Mouse (Mus musculus): ENCODE data around the gene Snai1. TPM values are rescaled to one million over a fixed set of nuclear protein-coding genes. Genes with fewer than 3 reads are reported as not detected.

The Snai1 gene
- total RNA-seq, 2 experiments from 2014 or later: 0.64 to 0.82 TPM

DNA sequence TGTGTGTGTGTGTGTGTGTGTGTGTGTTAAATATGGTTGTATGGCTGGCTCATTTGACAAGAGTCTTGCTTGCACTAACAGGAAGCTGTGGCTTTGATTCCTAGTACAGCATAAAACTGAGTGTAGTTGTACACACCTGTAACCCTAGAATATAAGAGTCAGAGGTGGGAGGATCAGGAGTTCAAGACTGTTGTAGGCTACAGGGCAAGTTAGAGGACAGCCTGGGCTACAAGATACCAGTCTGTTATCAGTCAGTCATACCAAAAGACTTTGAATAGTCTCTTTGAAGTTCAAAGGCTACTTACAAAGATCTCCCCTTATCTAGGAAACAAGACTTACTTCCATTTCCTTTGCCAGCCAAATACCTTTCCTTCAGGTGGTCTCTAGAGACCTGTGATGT lies 4.1 kb upstream of the Snai1 start:
- no peak overlapping the region for H3K27ac ChIP-seq
- no peak for TF ChIP-seq CTCF (conservative IDR thresholded peaks at IDR 0.05)
- H3K4me3 ChIP-seq: no peak overlapping the region
- no peak for DNase-seq (ENCODE audit: low spot score in 2 of 2)

DNA sequence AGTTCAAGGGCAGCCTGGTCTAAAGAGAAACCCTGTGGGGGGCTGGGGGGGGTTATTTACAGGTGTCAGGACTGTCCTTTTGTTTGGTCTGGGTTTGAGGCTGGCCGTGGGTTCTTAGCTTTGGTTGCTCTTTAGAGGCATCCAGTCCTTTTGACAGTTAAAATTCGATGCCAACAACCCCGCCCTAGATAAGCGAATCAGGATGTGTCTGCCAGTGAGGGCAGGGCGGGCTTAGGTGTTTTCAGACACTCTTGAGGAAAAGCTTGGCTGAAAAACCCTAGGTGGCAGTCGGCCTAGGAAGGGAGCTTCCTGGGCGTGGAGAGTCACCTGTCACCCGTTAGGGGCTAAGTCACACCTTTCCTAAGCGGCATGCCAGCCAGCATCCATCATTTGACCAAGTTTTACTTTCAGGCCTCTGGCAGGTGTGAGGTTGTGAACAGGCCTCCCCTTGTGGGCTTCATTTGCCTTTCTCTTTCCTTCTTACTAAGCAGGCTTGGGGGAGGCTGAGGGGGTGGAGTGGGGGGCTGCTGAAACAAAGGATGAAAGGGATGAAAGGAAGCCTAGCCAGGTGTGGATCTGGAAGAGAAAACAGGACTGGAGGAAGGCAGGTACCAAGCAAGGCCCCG lies 1.6 kb upstream of the Snai1 start:
- no peak for DNase-seq (ENCODE audit: low spot score in 2 of 2)
- H3K27ac ChIP-seq: no peak overlapping the region
- H3K4me3 ChIP-seq: no peak overlapping the region
- no peak for TF ChIP-seq CTCF (conservative IDR thresholded peaks at IDR 0.05)

DNA sequence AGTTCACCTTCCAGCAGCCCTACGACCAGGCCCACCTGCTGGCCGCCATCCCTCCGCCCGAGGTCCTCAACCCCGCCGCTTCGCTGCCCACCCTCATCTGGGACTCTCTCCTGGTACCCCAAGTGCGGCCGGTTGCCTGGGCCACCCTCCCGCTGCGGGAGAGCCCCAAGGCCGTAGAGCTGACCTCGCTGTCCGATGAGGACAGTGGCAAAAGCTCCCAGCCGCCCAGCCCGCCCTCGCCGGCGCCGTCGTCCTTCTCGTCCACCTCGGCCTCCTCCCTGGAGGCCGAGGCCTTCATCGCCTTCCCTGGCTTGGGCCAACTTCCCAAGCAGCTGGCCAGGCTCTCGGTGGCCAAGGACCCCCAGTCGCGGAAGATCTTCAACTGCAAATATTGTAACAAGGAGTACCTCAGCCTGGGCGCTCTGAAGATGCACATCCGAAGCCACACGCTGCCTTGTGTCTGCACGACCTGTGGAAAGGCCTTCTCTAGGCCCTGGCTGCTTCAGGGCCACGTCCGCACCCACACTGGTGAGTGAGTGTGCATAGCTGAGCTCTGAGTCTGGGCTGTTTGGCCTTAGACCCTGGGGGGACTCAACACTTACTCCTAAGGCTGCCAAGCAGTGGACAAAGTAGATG lies 794 bp downstream of the Snai1 start:
- peak overlapping the region; percentile 54; the same call in 1 of the 2 replicates for H3K4me3 ChIP-seq
- no peak overlapping the region for H3K27ac ChIP-seq
- no peak for DNase-seq (ENCODE audit: low spot score in 2 of 2)
- TF ChIP-seq CTCF (conservative IDR thresholded peaks at IDR 0.05): no peak

DNA sequence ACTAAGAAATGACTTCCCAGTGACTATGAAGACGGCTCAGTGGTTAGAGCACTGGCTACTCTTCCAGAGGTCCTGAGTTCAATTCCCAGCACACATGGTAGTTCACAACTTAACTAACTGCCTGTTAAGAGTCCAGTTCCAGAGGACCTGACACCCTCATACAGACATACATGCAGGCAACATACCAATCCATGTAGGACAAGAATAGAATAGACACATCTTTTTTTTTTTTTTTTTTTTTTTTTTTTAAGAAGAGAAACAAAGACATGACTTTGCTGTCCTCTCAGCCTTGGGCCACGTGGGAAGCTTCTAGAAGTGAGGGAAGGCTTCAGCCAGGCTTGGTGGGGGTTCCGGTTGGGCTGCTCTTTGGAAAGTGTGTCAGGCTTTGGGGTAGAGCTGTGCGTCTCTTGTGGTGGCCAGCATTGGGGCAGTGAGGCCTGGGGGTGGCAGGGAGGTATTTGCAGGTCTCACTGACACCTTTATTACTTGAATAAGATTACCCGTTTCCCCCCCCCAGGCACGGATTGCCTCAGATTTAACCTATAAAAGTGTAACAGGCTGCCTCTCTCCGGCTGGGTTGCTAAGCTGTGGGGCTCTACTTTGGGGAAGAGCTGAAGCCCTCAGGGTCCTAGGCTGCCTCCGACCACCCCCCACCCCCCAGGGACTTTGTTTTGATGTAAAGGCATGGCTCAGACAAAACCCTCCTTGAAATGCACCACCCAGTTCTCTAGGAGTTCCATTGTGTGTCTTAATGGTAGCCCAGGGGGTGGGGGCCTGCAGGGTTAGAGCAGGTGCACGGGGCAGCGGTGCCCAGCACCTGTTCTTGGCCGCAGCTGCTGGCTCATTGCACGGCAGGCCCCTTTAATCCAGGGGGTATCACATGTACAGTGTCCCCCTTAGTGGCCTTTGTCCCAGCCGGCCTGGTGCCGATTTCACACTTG lies 1.8 kb downstream of the Snai1 start:
- Histone ChIP-seq H3K4me3 (no peak overlapping the region; the same call in 1 of the 2 replicates), H3K27ac (no peak overlapping the region)
- DNase-seq (ENCODE audit: low spot score in 2 of 2): no peak
- TF ChIP-seq CTCF (conservative IDR thresholded peaks at IDR 0.05): no peak

DNA sequence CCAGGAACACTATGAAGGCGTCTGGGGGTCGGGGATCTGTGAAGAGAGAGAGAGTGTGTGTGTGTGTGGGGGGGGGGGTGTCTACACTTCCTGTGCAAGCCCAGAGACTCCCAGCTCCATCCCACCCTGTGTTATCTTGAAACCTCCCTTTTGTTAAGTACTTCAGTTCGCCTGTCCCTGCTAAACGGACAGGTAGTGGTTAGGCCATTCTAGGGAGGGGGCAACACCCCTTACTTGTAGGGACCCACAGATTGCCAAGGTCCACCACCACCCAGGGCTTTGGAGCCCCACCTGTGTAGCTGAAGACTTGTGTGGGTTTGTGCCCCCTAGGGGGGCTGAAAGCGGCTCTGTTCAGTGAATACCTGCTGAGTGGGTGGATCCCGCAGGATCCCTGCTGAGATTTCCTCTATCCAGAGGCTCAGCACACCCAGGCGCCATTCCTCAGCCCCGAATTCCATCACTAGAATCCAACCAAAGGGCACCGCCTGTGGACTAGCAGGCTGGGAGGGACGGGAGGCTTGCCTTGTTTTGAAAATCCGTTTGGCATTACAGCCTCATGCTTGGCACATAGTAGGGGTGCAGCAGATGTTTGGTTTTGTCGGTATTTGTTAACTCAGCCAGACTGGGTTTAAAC lies 2.6 kb downstream of the Snai1 start:
- no peak overlapping the region for H3K27ac ChIP-seq
- no peak for DNase-seq (ENCODE audit: low spot score in 2 of 2)

DNA sequence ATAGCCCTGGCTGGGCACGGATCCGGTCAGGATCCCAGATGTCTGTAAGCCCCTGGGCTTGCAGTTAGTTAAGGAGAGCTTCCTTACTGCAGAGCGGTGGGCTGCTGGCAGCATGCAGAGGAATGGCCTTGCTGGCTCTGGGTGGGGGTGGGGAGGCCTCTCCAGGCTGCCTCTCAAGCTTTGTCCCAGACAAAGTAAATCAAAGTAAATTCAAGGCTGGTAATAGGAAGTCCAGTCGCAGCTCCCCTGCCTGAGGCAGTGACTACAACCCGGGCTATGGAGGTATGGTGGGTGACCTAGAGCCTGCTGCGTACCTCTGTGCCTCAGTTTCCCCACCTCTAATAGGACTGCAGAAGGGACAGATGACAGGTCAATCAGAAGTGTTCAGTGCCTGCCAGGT lies 3.3 kb downstream of the Snai1 start:
- Histone ChIP-seq H3K27ac (no peak overlapping the region), H3K4me3 (no peak overlapping the region)
- TF ChIP-seq CTCF (conservative IDR thresholded peaks at IDR 0.05): no peak
- DNase-seq (ENCODE audit: low spot score in 2 of 2): no peak

More for the DNA sequence above, 2.6 kb downstream of the Snai1 start:
- H3K4me3 ChIP-seq: no peak overlapping the region
- no peak for TF ChIP-seq CTCF (conservative IDR thresholded peaks at IDR 0.05)

DNA sequence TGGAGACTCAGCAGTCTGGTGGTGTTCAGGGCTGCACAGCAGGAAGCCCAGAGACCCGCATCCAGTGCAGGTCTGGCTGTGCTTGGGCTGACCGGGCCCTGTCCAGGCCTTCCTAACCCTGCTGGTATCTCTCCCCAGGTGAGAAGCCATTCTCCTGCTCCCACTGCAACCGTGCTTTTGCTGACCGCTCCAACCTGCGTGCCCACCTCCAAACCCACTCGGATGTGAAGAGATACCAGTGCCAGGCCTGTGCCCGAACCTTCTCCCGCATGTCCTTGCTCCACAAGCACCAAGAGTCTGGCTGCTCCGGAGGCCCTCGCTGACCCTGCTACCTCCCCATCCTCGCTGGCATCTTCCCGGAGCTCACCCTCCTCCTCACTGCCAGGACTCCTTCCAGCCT lies 3.8 kb downstream of the Snai1 start:
- no peak for DNase-seq (ENCODE audit: low spot score in 2 of 2)
- H3K4me3 ChIP-seq: no peak overlapping the region
- no peak overlapping the region for H3K27ac ChIP-seq
- no peak for TF ChIP-seq CTCF (conservative IDR thresholded peaks at IDR 0.05)

DNA sequence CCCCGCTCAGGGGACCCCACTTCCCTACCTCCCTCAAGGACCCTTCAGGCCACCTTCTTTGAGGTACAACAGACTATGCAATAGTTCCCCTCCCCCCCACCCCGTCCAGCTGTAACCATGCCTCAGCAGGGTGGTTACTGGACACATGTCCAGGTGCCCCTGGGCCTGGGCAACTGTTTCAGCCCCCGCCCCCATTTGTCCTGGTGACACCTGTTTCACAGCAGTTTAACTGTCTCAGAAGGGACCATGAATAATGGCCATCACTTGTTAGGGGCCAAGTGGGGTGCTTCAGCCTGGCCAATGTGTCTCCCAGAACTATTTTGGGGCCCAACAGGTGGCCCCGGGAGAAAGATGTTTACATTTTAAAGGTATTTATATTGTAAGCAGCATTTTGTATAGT lies 4.4 kb downstream of the Snai1 start:
- no peak overlapping the region for H3K27ac ChIP-seq
- DNase-seq (ENCODE audit: low spot score in 2 of 2): no peak
- no peak overlapping the region for H3K4me3 ChIP-seq
- no peak for TF ChIP-seq CTCF (conservative IDR thresholded peaks at IDR 0.05)

DNA sequence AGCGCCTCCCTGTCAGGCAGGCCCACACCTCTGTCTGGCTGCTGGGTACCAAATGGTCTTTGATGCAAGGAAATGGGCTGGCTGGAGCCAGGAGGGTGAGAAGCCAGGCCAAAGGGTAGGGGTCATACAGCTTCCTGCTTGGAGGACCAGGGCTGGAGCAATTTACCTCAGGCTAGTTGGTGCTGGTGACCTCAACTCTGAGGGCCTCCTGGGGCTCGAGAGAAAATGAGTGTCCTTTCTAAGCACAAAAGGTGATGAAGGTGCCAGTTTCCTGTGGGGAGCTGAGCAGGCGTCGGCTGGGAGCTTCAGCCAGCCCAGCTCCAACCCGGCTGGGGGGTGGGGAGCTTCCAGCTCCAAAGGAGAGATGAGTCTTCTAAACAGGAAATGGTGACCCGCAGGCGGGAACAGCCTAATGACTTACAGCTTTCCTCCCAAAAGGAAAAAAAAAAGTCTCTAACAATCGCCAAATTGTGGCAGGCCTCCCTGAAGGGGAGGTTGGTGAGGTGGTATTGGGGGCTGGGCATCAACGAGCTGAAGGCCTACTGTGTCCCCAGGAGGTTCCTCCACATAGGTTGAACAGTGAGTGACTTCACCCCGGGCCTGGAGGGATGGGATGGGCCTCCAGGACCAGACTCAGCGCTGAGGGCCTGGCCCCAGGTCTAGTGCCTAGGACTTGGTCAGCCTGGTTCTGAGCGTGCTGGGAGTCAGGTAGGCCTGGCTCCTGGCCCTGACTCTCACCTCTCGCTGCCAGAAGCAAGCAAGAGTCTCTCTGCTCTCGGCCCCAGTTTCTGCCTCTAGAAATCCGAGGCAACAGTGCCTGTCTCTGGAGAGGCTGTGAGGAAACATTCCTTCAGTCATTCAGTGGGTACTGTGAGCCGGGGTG lies 5.4 kb downstream of the Snai1 start:
- Histone ChIP-seq H3K27ac (peak overlapping the region; percentile 59), H3K4me3 (no peak overlapping the region)
- no peak for TF ChIP-seq CTCF (conservative IDR thresholded peaks at IDR 0.05)
- DNase-seq (ENCODE audit: low spot score in 2 of 2): no peak

DNA sequence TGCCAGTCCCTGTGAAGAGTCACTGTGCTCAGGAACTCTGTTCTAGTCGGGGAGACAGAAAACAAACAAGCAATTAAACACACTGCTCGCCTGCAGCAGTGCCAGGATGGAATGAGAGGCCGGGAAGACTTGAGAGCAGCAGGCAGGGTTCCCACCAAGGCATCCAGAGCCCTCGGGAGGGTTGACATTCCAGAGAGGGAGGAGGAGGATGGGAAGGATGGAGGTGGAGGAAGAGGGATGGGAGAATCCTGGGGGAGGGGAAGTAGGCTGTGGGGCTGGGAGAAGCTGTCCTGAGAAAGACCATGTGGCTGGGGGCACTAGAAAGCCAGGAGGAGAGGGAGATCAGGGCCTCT lies 6.0 kb downstream of the Snai1 start:
- no peak for DNase-seq (ENCODE audit: low spot score in 2 of 2)
- no peak overlapping the region for H3K4me3 ChIP-seq
- no peak for TF ChIP-seq CTCF (conservative IDR thresholded peaks at IDR 0.05)
- H3K27ac ChIP-seq: peak overlapping the region; percentile 59

DNA sequence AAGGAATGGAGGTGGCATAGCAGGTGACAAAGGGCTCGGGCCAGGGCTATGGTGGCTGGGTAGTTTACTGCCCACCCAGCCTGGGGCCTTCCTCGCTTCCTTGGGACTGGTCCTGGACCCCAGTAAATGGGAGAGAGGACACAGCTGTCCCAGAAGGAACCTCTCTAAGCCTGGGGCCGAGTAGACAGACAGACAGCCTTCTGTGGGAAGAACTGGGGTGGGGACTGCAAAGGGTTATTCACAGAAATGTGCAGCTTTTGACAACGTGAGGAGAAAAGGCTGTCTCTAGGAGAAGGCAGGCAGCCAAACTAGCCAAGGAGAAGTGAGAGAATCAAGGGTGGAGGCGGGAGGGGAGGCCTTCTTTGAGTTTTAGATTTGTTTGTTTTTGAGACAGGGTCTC lies 6.5 kb downstream of the Snai1 start:
- no peak overlapping the region; the same call in 1 of the 2 replicates for H3K27ac ChIP-seq
- no peak overlapping the region for H3K4me3 ChIP-seq
- no peak for TF ChIP-seq CTCF (conservative IDR thresholded peaks at IDR 0.05)
- DNase-seq (ENCODE audit: low spot score in 2 of 2): no peak

All from layer of hippocampus, adult 2 months (tissue).